Comparison of ENCODE assay signal across 8 mouse cellular contexts in genomic region chr15:83425794-83426193, GRCm38 (mm10). TPM values are rescaled to one million over a fixed set of nuclear protein-coding genes. Genes with fewer than 3 reads are reported as not detected.
DNase-seq lines count a peak whose midpoint lies in the region; ATAC-seq and TF ChIP-seq lines count a peak whose summit lies in the region.

No protein-coding gene starts in this region.

- no peaks in the 10 kb centered on the region for H3K9me3 ChIP-seq in forebrain, embryonic 10.5 days
- H3K9me3 ChIP-seq in forebrain, embryonic 14.5 days (replicated peaks; ENCODE audit: control insufficient read depth, low read length): no peaks in the 10 kb centered on the region
- H3K9me3 ChIP-seq in midbrain, embryonic 16.5 days (replicated peaks; ENCODE audit: control insufficient read depth, low read length, poor library complexity, severe bottlenecking): no peaks in the 10 kb centered on the region
- H3K9me3 ChIP-seq in midbrain, postnatal 0 days (ENCODE audit: low read length): no peaks in the 10 kb centered on the region
- no peaks in the 10 kb centered on the region for H3K9me3 ChIP-seq in stomach, embryonic 15.5 days

- H3K9ac ChIP-seq in forebrain, embryonic 14.5 days (ENCODE audit: low read length): no peak overlapping the region
- no peak overlapping the region for H3K9ac ChIP-seq in midbrain, embryonic 16.5 days (ENCODE audit: low read depth, low read length)
- no peak overlapping the region for H3K9ac ChIP-seq in midbrain, postnatal 0 days (replicated peaks; ENCODE audit: low read length, poor library complexity, severe bottlenecking)
- H3K9ac ChIP-seq in stomach, embryonic 15.5 days: no peak overlapping the region

- no peaks in the 10 kb centered on the region for H3K36me3 ChIP-seq in forebrain, embryonic 10.5 days (replicated peaks)
- no peaks in the 10 kb centered on the region for H3K36me3 ChIP-seq in forebrain, embryonic 14.5 days (ENCODE audit: control insufficient read depth, insufficient read depth, low read length)
- H3K36me3 ChIP-seq in midbrain, embryonic 16.5 days (ENCODE audit: control insufficient read depth, insufficient read depth, low read length): no peaks in the 10 kb centered on the region
- H3K36me3 ChIP-seq in midbrain, postnatal 0 days (ENCODE audit: insufficient read depth, low read length): no peaks in the 10 kb centered on the region
- H3K36me3 ChIP-seq in stomach, embryonic 15.5 days: no peaks in the 10 kb centered on the region

- peak overlapping the region; percentile 32; the same call in 1 of the 2 replicates for H3K27ac ChIP-seq in forebrain, embryonic 10.5 days
- H3K27ac ChIP-seq in forebrain, embryonic 14.5 days (ENCODE audit: low read depth, low read length): no peak overlapping the region
- H3K27ac ChIP-seq in midbrain, embryonic 16.5 days (ENCODE audit: low read length): peak overlapping the region; percentile 24; the same call in 1 of the 2 replicates
- no peak overlapping the region for H3K27ac ChIP-seq in midbrain, postnatal 0 days (ENCODE audit: low read depth, low read length)
- 0 out of 2 replicates have a peak overlapping the region, but pooled peaks have one; percentile 14 for H3K27ac ChIP-seq in stomach, embryonic 15.5 days

- H3K27me3 ChIP-seq in forebrain, embryonic 10.5 days (ENCODE audit: poor library complexity, severe bottlenecking): no peaks in the 10 kb centered on the region
- H3K27me3 ChIP-seq in forebrain, embryonic 14.5 days (replicated peaks; ENCODE audit: control insufficient read depth, insufficient read depth, low read length): no peaks in the 10 kb centered on the region
- H3K27me3 ChIP-seq in midbrain, embryonic 16.5 days (ENCODE audit: control insufficient read depth, insufficient read depth, low read depth, low read length): no peaks in the 10 kb centered on the region
- H3K27me3 ChIP-seq in midbrain, postnatal 0 days (ENCODE audit: insufficient read depth, low read length): no peaks in the 10 kb centered on the region
- H3K27me3 ChIP-seq in stomach, embryonic 15.5 days (replicated peaks): no peaks in the 10 kb centered on the region

- peaks cover 24% of the 10 kb centered on the region for H3K4me1 ChIP-seq in forebrain, embryonic 10.5 days
- H3K4me1 ChIP-seq in forebrain, embryonic 14.5 days (ENCODE audit: control insufficient read depth, insufficient read depth, low read length): no peaks in the 10 kb centered on the region
- H3K4me1 ChIP-seq in midbrain, embryonic 16.5 days (ENCODE audit: control insufficient read depth, insufficient read depth, low read length): peaks cover 4% of the 10 kb centered on the region; the same call in 1 of the 2 replicates
- H3K4me1 ChIP-seq in midbrain, postnatal 0 days (ENCODE audit: insufficient read depth, low read length): no peaks in the 10 kb centered on the region
- peaks cover 11% of the 10 kb centered on the region; the same call in 1 of the 2 replicates for H3K4me1 ChIP-seq in stomach, embryonic 15.5 days

- no peak for ATAC-seq in forebrain, embryonic 14.5 days
- ATAC-seq in midbrain, embryonic 16.5 days: no peak
- ATAC-seq in midbrain, postnatal 0 days (ENCODE audit: low FRiP score): no peak
- no peak for ATAC-seq in stomach, embryonic 15.5 days (ENCODE audit: insufficient read depth, low FRiP score, low read depth)
- ATAC-seq in erythroid progenitor cell, adult 5-6 weeks (replicated peaks; ENCODE audit: low FRiP score, poor library complexity, severe bottlenecking): no peak

- H3K4me3 ChIP-seq in forebrain, embryonic 10.5 days: no peak overlapping the region
- no peak overlapping the region for H3K4me3 ChIP-seq in forebrain, embryonic 14.5 days (ENCODE audit: low read depth, low read length)
- H3K4me3 ChIP-seq in midbrain, embryonic 16.5 days (ENCODE audit: low read depth, low read length): no peak overlapping the region
- no peak overlapping the region for H3K4me3 ChIP-seq in midbrain, postnatal 0 days (ENCODE audit: low read depth, low read length)
- H3K4me3 ChIP-seq in stomach, embryonic 15.5 days (replicated peaks): no peak overlapping the region

- WGBS in forebrain, embryonic 10.5 days: 57% methylated on average over 5 of the region's 5 CpGs
- 57% methylated on average over 5 of the region's 5 CpGs for WGBS in forebrain, embryonic 14.5 days
- WGBS in midbrain, embryonic 16.5 days: 41% methylated on average over 5 of the region's 5 CpGs
- 45% methylated on average over 5 of the region's 5 CpGs for WGBS in midbrain, postnatal 0 days
- WGBS in stomach, embryonic 15.5 days: 31% methylated on average over 5 of the region's 5 CpGs

- H3K4me2 ChIP-seq in forebrain, embryonic 14.5 days (ENCODE audit: low read length): no peak overlapping the region
- H3K4me2 ChIP-seq in midbrain, embryonic 16.5 days (ENCODE audit: low read length): no peak overlapping the region
- no peak overlapping the region for H3K4me2 ChIP-seq in midbrain, postnatal 0 days (ENCODE audit: low read depth, low read length, poor library complexity, severe bottlenecking)
- no peak overlapping the region for H3K4me2 ChIP-seq in stomach, embryonic 15.5 days

- no peak for TF ChIP-seq CTCF in midbrain, postnatal 0 days (IDR thresholded peaks at IDR 0.05)

- no peak for DNase-seq in forebrain, embryonic 10.5 days (ENCODE audit: extremely low spot score, low spot score)
- DNase-seq in forebrain, embryonic 14.5 days (ENCODE audit: low spot score): no peak
- DNase-seq in midbrain, postnatal 0 days (ENCODE audit: low spot score): no peak
- DNase-seq in kidney, postnatal 25 days: peak; percentile 41 to 65
- no peak for DNase-seq in lung, postnatal 14 days

RNA-seq across cellular contexts. Expression of gene Pacsin2, which starts 38.6 kb away (rescaled TPM):
- polyA plus RNA-seq in forebrain, embryonic 10.5 days (2016; fragmentation: Nextera tagmentation; extraction: Ambion mirVana): 55.4 and 57.8 TPM in 2 replicates
- polyA plus RNA-seq in forebrain, embryonic 14.5 days (2014; fragmentation: Nextera tagmentation; extraction: Ambion mirVana): 11.0 and 14.9 TPM in 2 replicates
- polyA plus RNA-seq in midbrain, embryonic 16.5 days (2015; fragmentation: Nextera tagmentation; extraction: Ambion mirVana): 23.4 and 23.5 TPM in 2 replicates
- total RNA-seq in midbrain, postnatal 0 days (2014; rRNA removed): 14.6 and 21.3 TPM in 2 replicates
- polyA plus RNA-seq in midbrain, postnatal 0 days (2015; fragmentation: Nextera tagmentation; extraction: Ambion mirVana): 16.2 and 16.7 TPM in 2 replicates
- 64.0 and 69.1 TPM in 2 replicates for polyA plus RNA-seq in stomach, embryonic 15.5 days (2015; fragmentation: Nextera tagmentation; extraction: Ambion mirVana)
- total RNA-seq in erythroid progenitor cell, adult 5-6 weeks (2015; ENCODE audit: low replicate concordance): 80.0 and 81.7 TPM in 2 replicates
- 145 and 184 TPM in 2 replicates for total RNA-seq in erythroid progenitor cell, adult 5-6 weeks (2017; ENCODE audit: low replicate concordance)

Comparison
In these comparisons a context has a peak if more than half of its experiments do, and no peak if none do; other contexts are left out.
1. H3K27ac ChIP-seq: peak in forebrain, embryonic 10.5 days (single experiment), midbrain, embryonic 16.5 days (single experiment) and stomach, embryonic 15.5 days (single experiment); none in forebrain, embryonic 14.5 days (single experiment) and midbrain, postnatal 0 days (single experiment).
2. DNase-seq: peak in kidney, postnatal 25 days (2 of 2); none in forebrain, embryonic 10.5 days (single experiment), forebrain, embryonic 14.5 days (single experiment), midbrain, postnatal 0 days (single experiment) and lung, postnatal 14 days (single experiment).